Mouse (Mus musculus) spleen, adult 18-20 months (tissue): ENCODE measurements around the gene Gal3st2c.
"Not testable (repeated sequence)": the region's sequence is repeated elsewhere in the genome, so short reads cannot be mapped to it uniquely, and the experiment has no call there.

Experiments used
- DNase-seq, 2 experiments: peaks; one replicate each; pipeline ENCODE4 v3.0.0; 2022; ENCODE audit warnings: mixed read lengths in 2 of 2

Gene Gal3st2c

DNA sequence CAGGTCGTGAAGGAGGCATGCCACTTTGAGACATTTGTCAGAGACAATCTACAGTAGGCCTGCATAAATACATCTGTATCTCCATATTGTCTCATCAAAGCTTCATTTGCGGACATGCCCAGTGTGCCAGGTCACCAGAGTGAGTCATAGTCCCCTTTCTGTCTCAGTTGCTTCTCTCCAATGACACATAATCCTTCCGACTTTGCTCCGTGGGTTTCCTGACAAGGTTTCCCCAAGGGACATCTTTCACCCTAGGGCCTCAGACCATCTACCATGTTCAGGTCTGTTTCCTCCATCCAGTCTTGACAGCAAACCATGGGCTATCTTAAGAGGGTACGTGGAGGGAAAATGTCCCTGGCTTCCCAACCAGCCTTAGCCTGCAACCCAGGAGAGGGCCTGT lies 60.8 kb downstream of the Gal3st2c start:
- no peak for DNase-seq

DNA sequence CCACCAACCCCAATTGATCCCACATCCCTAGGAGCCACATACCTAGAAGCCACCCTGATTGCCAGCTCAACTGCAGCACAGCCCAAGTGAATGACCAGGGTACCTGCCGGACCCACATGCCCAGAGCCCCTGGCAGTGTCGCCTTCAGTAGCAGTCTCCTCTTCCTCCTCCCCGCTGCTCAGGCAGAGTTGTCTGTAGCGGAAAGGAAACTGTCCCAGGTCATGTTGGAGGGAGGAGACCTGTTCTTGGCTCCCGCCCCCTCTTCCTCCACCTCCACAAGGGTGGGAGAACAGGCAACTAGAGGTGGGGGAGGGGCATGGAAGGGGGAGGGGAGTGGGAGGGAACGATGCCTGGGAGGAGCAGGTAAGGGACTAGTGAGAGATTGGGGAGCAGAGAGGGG lies 62.1 kb downstream of the Gal3st2c start, which contains the start of gene Pdcd1:
Gene Pdcd1 (minus strand): TSS at position 181 of the 400 bp plus-strand sequence.
- DNase-seq: no peak

GRCm38 (mm10) chr1:94053530-94054216 lies 63.4 kb downstream of the Gal3st2c start:
- DNase-seq: no peak

- no peak for DNase-seq
These were observed 64.2 kb downstream of the Gal3st2c start for GRCm38 (mm10) chr1:94054481-94054880.

DNA sequence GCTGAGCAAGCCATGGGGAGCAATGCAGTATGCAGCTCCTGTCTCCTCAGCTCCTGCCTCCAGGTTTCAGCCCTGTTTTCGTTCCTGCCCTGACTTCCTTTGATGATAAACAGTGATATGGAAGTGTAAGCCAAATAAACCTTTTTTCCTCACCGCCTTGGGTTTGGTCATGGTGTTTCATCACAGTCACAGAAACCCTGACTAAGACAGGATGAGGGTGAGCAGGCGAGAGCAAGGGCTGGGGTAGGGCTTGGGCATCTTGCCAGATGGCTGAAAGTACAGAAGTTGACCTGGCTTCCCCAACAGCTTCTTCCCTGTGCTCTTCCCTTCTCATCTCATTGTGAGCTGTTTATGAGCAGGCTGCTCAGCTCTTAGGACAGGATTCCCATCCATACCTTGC lies 65.7 kb downstream of the Gal3st2c start:
- DNase-seq: no peak

- DNase-seq: no peak
These were observed 67.1 kb downstream of the Gal3st2c start for GRCm38 (mm10) chr1:94057401-94057800.

GRCm38 (mm10) chr1:94058281-94058680 lies 68.0 kb downstream of the Gal3st2c start:
- not testable (repeated sequence) for DNase-seq
